Mouse (Mus musculus): ENCODE data around the gene Cmtm6. TPM values are rescaled to one million over a fixed set of nuclear protein-coding genes. Genes with fewer than 3 reads are reported as not detected.
A peak's percentile ranks its signal among the peaks of the same experiment; 100 is the strongest.
"Not testable (repeated sequence)": the region's sequence is repeated elsewhere in the genome, so short reads cannot be mapped to it uniquely, and the experiment has no call there.

Cmtm6 gene
- total RNA-seq (2021), result 10 to 100 TPM; 22.9 to 23.7 TPM

- intact Hi-C loops (cut with DNase I), result no loop called here
- peak; percentile 94 to 97 for DNase-seq (ENCODE audit: low spot score in 2 of 2)
Measured at GRCm38 (mm10) chr9:114731011-114731755, at the start of gene Cmtm6. Gene Cmtm6, plus strand, starts transcription at chr9:114731116.

GRCm38 (mm10) chr9:114682193-114682592 lies 48.7 kb upstream of the Cmtm6 start:
- intact Hi-C loops (cut with DNase I), result no loop called here
- DNase-seq (ENCODE audit: low spot score in 2 of 2), result no peak

- intact Hi-C loops (cut with DNase I), result no loop called here
- no peak for DNase-seq (ENCODE audit: low spot score in 2 of 2)
Measured at GRCm38 (mm10) chr9:114686245-114686644, 44.7 kb upstream of the Cmtm6 start.

- intact Hi-C loops (cut with DNase I), result loop anchor here (2.0 kb wide), 1 partner anchor 47 kb away; the partner anchor contains the start of gene Cnot10
Measured at GRCm38 (mm10) chr9:114687639-114688038, 43.3 kb upstream of the Cmtm6 start.

GRCm38 (mm10) chr9:114688252-114688952 lies 42.5 kb upstream of the Cmtm6 start, which contains the start of gene Dync1li1:
Gene Dync1li1, plus strand, starts transcription at chr9:114688790.
- DNase-seq (ENCODE audit: low spot score in 2 of 2), result peak; percentile 96 to 98
- intact Hi-C loops (cut with DNase I), result loop anchor here (2.0 kb wide), 1 partner anchor 48 kb away; the partner anchor contains the start of gene Cnot10

More at GRCm38 (mm10) chr9:114687639-114688038, 43.3 kb upstream of the Cmtm6 start:
- DNase-seq (ENCODE audit: low spot score in 2 of 2), result no peak

GRCm38 (mm10) chr9:114688953-114689407 lies 41.9 kb upstream of the Cmtm6 start:
- DNase-seq (ENCODE audit: low spot score in 2 of 2), result no peak
- intact Hi-C loops (cut with DNase I), result loop anchor here (2.0 kb wide), 1 partner anchor 48 kb away; the partner anchor contains the start of gene Cnot10

- DNase-seq (ENCODE audit: low spot score in 2 of 2), result no peak
- intact Hi-C loops (cut with DNase I), result no loop called here
Measured at GRCm38 (mm10) chr9:114690119-114690601, 40.8 kb upstream of the Cmtm6 start.

GRCm38 (mm10) chr9:114691112-114691511 lies 39.8 kb upstream of the Cmtm6 start:
- intact Hi-C loops (cut with DNase I), result no loop called here
- DNase-seq (ENCODE audit: low spot score in 2 of 2), result no peak

- intact Hi-C loops (cut with DNase I); DNase-seq (ENCODE audit: low spot score in 2 of 2): not testable (repeated sequence)
Measured at GRCm38 (mm10) chr9:114695662-114696061, 35.3 kb upstream of the Cmtm6 start.

DNA sequence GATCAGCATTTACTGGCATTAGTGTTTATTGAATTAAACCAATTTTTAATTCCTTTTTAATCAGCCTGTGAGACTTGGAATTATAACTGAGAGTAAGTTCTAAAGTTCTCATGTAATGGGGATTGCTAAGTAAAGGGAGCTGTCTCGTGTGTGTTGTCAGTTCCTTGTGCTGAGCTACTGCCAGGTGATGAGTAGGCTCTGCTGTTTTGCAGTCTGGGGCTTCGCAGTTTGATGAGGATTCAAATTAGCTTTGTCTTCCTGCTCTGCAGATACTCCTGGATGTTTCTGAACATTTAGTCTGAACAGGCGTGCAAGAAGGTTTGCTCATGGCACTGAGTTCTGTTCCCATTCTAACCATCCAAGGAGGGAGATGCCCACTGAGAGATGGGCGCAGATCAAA lies 33.8 kb upstream of the Cmtm6 start:
- intact Hi-C loops (cut with DNase I), result no loop called here

GRCm38 (mm10) chr9:114697926-114698325 lies 33.0 kb upstream of the Cmtm6 start:
- intact Hi-C loops (cut with DNase I), result no loop called here

More for the DNA sequence above, 33.8 kb upstream of the Cmtm6 start:
- peak in 1 of 2 experiments; percentile 62 for DNase-seq (ENCODE audit: low spot score in 2 of 2)

DNA sequence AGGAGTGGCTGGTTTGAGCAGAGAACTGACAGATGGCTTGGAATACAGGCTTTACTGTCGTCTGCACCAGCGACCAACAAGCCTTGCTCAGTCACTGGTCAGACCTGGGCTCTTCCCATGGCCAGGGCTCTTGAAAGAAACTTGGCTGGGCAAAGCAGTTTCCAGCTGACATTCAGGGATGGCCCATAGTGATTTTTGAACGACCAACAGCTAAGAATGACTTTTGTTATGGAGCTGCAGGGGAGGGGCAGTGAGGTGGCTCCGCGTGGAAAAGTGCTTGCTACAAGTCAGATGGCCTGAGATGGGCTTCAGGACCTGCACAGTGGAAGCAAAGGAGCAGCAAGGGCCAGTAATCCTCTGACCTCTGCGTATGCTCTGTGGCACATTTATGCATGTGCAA lies 31.7 kb upstream of the Cmtm6 start:
- intact Hi-C loops (cut with DNase I), result no loop called here
- no peak for DNase-seq (ENCODE audit: low spot score in 2 of 2)

More at GRCm38 (mm10) chr9:114697926-114698325, 33.0 kb upstream of the Cmtm6 start:
- DNase-seq (ENCODE audit: low spot score in 2 of 2), result peak; percentile 28 to 55

DNA sequence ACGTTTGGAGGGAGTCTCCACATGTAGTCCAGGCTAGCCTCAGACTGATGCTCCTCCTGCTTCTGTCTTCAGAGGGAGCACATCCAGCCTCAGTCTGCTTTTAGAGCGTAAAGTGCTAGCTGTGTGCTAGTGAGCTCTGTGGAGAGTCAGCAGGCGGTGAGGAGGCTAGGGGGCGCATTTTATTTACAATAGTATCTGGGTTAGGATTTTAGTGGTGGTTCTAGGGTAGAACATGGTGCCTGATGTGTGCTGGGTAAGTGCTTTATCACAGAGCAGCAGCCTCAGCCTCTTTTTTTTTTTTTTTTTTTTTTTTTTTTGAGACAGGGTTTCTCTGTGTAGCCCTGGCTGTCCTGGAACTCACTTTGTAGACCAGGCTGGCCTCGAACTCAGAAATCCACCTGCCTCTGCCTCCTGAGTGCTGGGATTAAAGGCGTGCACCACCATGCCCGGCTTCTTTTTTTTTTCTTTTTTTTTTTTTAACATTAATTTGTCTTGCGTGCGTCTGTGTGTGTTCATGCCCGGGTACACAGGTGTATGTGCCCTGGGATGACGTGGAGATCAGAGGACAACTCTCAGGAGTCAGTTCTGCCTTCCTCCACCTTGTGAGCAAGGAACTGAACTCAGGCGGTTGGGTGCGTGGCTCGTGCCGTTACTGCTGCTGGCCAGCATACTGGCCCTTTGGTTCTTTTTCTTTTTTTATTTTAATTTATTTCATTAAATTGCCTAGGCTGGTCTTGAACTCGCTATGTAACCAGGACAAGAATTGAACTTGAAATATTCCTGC lies 30.8 kb upstream of the Cmtm6 start:
- DNase-seq (ENCODE audit: low spot score in 2 of 2), result no peak
- intact Hi-C loops (cut with DNase I), result no loop called here

- intact Hi-C loops (cut with DNase I), result no loop called here
- no peak for DNase-seq (ENCODE audit: low spot score in 2 of 2)
Measured at GRCm38 (mm10) chr9:114701031-114701430, 29.9 kb upstream of the Cmtm6 start.

DNA sequence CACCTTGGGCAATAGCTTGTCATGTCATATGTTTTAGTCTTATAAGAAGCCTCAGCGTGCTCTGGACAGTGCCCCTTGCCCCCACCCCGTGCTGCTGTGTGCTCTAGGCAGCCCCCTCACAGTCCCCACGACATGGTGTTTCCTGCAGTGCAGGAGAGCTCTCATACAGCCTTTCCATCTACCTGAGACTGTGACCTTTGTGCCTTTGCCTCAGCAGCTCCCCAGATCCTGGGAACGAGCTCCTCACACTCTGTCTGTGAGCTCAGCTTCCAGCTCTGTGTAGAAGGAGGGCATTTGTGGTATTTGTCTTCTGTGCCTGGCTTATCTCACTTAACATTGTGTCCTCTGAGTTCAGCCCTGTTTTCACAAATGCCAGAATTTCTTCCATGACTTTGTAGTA lies 29.0 kb upstream of the Cmtm6 start:
- no peak for DNase-seq (ENCODE audit: low spot score in 2 of 2)
- intact Hi-C loops (cut with DNase I), result no loop called here

- intact Hi-C loops (cut with DNase I), result no loop called here
- DNase-seq (ENCODE audit: low spot score in 2 of 2), result no peak
Measured at GRCm38 (mm10) chr9:114707805-114708204, 23.1 kb upstream of the Cmtm6 start.

- peak in 1 of 2 experiments; percentile 52 for DNase-seq (ENCODE audit: low spot score in 2 of 2)
- intact Hi-C loops (cut with DNase I), result loop anchor here (5.0 kb wide), 1 partner anchor 63 kb away; no protein-coding TSS in a partner anchor
Measured at GRCm38 (mm10) chr9:114710345-114710744, 20.6 kb upstream of the Cmtm6 start.

GRCm38 (mm10) chr9:114713481-114713880 lies 17.4 kb upstream of the Cmtm6 start:
- intact Hi-C loops (cut with DNase I), result loop anchor here (5.0 kb wide), 1 partner anchor 66 kb away; no protein-coding TSS in a partner anchor
- DNase-seq (ENCODE audit: low spot score in 2 of 2), result no peak

DNA sequence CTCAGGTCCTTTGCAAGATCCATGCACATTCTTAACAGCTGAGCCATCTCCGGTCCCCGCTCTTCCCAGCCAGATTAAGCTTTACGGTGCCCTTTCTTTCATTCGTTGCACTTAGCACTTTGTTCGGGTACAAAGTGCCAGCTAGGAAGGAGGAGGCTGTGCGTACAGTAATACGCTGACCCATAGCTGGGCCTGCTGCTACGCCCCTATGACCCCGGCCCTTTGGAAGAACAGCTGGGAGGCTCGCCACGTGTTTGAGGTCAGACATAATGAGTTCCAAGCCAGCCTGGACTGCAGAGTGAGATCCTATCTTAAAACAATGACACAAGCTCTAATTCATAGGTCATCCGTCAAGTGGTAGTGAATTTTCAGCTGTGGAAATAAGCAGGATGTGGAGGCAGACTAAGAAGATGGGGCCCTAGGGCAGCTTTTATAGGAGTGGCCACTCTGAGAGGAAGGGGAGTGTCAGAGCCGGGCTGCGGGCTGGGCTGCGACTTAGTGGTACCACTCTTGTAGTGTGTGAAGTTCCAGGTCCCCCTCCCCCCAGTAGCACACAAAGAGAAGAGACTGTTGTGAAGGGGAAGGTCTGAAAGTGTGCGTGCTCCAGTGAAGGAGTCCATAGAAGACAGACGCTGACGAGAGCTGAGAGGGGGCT lies 14.1 kb upstream of the Cmtm6 start:
- no peak for DNase-seq (ENCODE audit: low spot score in 2 of 2)
- intact Hi-C loops (cut with DNase I), result no loop called here

All from left cerebral cortex, postnatal 25 days (tissue).